Mouse (Mus musculus): ENCODE measurements around the gene Hpn. TPM values are rescaled to one million over a fixed set of nuclear protein-coding genes. Genes with fewer than 3 reads are reported as not detected.

Gene Hpn
- polyA plus RNA-seq, 1 experiment = 2.7 TPM

DNA sequence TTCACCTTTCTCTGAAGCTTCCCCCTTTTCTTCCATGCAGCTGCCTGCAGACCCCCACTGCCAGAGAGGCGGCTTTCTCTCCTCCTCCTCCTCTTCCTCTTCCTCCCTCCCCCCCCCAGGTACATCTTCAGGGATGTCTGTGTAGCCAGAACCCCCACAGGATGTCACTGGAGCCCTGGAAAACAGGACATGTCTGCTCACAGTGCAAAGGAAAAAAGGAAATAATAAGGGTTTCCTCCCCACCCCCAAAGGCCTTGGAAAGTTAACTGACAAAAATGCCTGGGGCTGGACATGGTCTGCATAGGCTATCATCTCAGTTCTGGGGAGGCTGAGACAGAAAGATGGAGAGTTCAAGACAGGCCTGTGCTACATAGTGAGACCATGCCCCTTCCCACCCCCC, 34.0 kb downstream of the Hpn start:
- no peak for DNase-seq (ENCODE audit: low spot score)

DNA sequence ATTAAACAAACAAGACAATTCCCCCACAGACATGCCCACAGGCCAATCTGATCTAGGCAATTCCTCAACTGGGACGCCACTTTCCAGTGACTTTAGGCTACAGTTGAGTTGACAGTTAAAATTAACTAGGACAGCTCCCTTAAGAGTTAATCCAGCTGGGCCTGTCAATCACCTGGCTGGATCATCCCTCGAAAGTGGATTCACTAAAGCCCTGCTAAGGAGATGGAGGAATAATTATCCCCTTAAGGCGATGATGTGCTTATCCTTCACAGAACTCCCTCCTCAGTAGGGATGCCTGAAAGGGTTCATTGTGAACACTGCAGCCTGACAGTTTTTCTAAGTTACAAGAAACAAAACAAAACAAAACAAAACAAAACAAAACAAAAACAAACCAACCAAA, 34.5 kb downstream of the Hpn start:
- no peak for DNase-seq (ENCODE audit: low spot score)

DNA sequence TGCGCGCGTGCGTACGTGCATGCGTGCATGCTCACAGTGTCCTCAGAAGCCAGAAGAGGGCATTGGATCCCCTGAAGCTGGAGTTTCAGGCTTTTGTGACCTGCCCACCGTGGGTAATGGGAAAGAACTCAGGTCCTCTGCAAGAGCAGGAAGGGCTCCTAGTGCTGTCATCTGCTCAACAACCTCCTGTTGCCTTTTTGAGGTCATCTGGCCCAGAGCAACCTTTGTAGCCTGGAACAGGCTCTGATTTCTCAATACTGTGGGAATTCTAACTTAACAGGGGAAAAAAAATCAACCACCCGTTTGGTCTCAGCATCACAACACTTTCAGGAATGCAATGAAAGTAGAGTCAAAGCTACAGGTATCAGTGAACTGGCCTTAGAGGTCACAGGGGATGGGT, 35.4 kb downstream of the Hpn start:
- DNase-seq (ENCODE audit: low spot score) = no peak

- no peak for DNase-seq (ENCODE audit: low spot score)
These were observed 37.1 kb downstream of the Hpn start for GRCm38 (mm10) chr7:31077885-31078445.

DNA sequence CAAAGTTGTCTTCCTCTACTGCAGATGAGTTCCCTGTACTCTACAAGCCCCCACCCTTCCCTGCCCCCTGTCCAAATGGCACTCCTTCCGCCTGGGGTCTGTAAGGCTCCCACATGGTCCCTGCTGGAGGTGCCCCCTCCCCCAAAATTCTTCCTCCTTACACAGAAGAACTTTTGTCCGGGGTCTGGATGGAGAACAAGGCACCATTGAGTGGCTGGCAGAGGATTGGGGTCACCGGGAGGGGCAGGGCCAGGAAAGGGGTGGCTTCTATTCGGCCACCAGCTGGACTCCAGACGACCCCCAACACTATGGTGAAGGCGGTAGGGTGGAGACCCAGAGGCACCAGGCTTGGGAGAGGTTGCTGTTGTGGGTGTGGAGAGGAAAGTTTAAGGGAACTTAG, 37.6 kb downstream of the Hpn start:
- no peak for DNase-seq (ENCODE audit: low spot score)

- DNase-seq (ENCODE audit: low spot score) = no peak
These were observed 38.6 kb downstream of the Hpn start, which contains the start of gene Fxyd3 for GRCm38 (mm10) chr7:31076492-31076891. Fxyd3 (minus strand) TSS chr7:31076704.

DNA sequence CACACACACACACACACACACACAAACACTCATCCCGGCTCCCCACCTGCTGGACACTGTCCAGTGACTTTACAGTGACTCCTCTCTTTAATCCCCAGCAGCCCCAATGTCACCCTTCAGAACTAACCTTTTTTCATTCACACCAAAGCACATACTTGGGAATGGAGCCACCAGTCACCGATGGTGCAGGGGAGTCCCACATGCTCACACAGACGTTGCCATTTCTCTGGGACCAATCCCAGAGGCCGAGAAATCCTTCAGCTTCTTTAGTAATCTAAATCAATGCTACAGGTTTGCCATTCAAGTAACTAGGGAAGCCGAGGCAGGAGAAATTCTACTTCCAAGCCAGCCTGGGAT, 40.4 kb downstream of the Hpn start:
- DNase-seq (ENCODE audit: low spot score) = no peak

GRCm38 (mm10) chr7:31074061-31074712, 40.9 kb downstream of the Hpn start:
- no peak for DNase-seq (ENCODE audit: low spot score)

GRCm38 (mm10) chr7:31073546-31073945, 41.5 kb downstream of the Hpn start:
- no peak for DNase-seq (ENCODE audit: low spot score)

GRCm38 (mm10) chr7:31072326-31072725, 42.8 kb downstream of the Hpn start:
- no peak for DNase-seq (ENCODE audit: low spot score)

GRCm38 (mm10) chr7:31070324-31070723, 44.8 kb downstream of the Hpn start:
- no peak for DNase-seq (ENCODE audit: low spot score)

DNA sequence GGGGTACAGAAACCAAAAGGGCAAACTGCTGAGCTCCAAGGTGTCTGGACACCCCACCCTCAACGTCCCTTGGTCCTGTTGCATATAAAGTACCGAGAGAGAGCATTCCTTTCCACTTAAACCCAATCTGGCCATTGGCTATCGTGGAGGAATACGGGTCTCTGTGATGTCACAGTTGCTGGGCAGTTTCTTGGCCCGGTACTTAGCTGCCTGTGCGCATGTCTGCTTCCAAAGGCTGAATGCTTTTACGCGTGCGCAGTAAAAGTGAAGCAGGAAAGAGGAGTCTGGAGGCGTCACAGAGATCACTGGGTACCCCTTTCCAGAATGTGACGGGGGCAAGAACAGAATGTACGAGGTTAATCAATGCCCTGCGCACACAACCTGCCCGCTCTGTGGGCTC, 45.6 kb downstream of the Hpn start:
- DNase-seq (ENCODE audit: low spot score) = no peak

DNA sequence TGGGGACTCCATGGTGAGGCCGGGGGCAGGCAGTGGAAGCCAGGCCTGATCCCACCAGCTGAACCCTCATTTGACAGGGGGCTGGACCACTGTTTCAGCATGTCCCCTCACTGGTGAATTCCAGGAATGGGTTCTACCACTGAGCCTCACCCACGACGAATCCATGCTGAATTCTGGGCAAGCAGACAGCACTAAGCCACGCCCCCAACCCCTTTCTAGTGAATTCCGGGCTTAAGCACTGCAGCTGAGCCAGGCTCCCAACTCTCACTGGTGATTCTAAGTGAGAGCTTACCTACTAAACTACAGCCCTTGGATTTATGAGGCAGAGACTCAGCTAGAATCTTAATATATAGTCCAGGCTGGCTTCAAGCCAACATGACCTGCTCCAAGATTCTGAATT, 47.3 kb downstream of the Hpn start:
- DNase-seq (ENCODE audit: low spot score) = no peak

GRCm38 (mm10) chr7:31063074-31063560, 52.0 kb downstream of the Hpn start:
- no peak for DNase-seq (ENCODE audit: low spot score)

GRCm38 (mm10) chr7:31060621-31061010, 54.5 kb downstream of the Hpn start:
- DNase-seq (ENCODE audit: low spot score) = no peak

- no peak for DNase-seq (ENCODE audit: low spot score)
These were observed 55.0 kb downstream of the Hpn start for GRCm38 (mm10) chr7:31059919-31060620.

GRCm38 (mm10) chr7:31059108-31059507, 56.0 kb downstream of the Hpn start, which contains the start of gene Lgi4:
Lgi4 (plus strand) TSS chr7:31059342.
- peak; percentile 80 for DNase-seq (ENCODE audit: low spot score)

DNA sequence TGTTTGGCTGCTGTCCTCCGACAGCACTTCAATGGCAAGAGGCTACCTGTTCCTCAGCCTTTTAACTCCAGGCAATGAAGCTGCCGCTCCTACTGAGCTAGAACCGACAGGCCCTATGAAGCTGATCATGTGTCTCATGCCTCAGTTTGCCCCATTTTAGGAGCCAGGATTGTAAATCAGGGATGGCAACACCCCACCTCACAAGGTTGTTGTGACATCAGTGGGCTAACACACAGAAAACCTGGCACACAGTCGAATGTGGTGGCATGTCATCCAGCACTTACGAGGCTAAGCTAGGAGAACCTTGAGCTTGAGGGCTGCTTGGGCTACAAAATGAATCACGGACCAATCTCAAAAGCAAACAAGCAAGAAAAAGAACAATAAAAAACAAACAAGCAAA, 56.9 kb downstream of the Hpn start:
- no peak for DNase-seq (ENCODE audit: low spot score)

DNA sequence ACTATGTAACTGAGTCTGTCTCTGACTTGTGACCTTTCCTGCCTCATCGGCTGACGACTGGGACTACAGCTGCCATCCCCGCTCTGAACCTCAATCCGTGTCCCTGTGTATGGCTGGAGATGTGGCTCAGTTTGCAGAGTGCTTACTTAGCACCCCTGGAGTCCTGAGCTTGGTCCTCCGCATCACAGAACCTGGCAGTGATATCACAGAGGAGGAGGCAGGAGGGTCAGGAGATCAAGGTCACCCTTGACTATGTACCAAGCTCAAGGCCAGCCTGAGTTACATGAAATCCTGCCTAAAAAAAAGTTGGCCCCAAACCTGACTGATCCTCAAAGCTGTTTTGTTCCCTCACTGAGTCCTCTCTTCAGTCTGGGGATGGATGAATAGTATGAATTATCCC, 57.4 kb downstream of the Hpn start:
- no peak for DNase-seq (ENCODE audit: low spot score)

DNA sequence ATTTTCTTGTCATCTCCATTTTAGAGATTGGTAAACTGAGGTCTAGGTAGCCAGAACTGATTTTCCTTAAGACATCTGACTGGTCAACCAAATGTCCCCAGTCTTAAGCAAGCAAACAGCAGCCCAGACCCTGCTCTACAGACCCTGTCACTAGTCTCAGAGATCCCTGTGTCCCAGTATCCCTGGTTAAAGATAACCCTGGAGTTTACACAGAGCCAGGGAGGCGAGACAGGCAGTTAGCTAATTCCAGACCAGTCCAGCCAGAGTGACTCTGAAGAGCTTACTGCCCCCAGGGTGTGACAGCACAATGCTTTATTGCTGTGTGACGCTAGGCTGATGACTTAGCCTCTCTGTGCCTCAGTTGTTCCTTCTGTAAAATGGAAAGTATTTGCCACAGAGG, 58.0 kb downstream of the Hpn start, which contains the start of gene Fxyd1:
Fxyd1 (minus strand) TSS at position 129 of the 400 bp plus-strand sequence.
- DNase-seq (ENCODE audit: low spot score) = no peak

GRCm38 (mm10) chr7:31056448-31056847, 58.6 kb downstream of the Hpn start:
- DNase-seq (ENCODE audit: low spot score) = no peak

DNA sequence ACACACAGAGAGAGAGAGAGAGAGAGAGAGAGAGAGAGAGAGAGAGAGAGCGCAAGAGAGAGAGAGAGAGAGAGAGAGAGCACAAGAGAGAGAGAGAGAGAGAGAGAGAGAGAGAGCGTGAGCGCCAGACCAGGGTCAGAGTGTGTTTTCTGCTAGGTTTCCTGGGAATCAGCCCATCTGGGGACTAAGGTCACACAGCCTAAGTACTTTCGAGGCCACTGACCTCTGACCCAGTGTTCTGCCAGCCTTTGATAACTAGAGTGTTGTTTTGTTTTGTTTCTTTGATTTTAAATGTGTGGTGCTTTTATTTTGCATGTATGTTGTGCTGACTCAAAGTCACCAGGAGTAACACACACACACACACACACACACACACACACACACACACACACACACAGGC, 59.2 kb downstream of the Hpn start:
- DNase-seq (ENCODE audit: low spot score) = no peak

- peak; percentile 72 for DNase-seq (ENCODE audit: low spot score)
These were observed 59.7 kb downstream of the Hpn start for GRCm38 (mm10) chr7:31055354-31055824.
